Comparison of ENCODE assay signal across 10 mouse cellular contexts in the genomic region with DNA sequence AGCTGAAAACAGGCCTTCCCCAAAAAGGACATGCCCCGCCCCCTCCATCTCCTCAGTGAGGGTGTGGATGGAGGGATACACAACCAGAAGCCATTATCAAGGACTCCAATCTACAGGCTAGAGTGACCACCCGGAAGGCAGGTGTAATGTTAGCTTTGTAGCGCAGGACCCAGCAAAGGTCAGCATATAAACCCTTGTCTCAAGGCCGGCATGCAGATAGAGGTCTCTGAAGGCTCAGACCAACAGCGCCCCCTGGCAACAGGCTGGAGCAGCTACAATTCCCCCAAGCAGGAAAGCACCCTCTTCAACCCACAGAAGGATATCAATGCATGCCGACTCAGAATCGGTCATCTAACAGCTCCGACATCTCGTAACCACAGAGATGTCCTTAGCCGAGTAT.
DNase-seq lines count a peak whose midpoint lies in the region; ATAC-seq and TF ChIP-seq lines count a peak whose summit lies in the region.
"Had no signal": no experiment of that assay in that cellular context is flagged by ENCODE, and none has a peak within 500 bp of the region (broad histone marks: within the 10 kb centered on the region; RNA-seq: fewer than 3 reads in every experiment).

No protein-coding gene starts in this region.

- no peak overlapping the region for H3K4me2 ChIP-seq in midbrain, embryonic 11.5 days
- H3K4me2 ChIP-seq in midbrain, embryonic 15.5 days = no peak overlapping the region
- H3K4me2 ChIP-seq: heart, embryonic 13.5 days had no signal

- no peak overlapping the region for H3K27ac ChIP-seq in midbrain, embryonic 11.5 days (ENCODE audit: low read depth, low read length)
- H3K27ac ChIP-seq in midbrain, embryonic 15.5 days = no peak overlapping the region
- H3K27ac ChIP-seq in cerebellum, adult 2 months (ENCODE audit: insufficient read depth, low read length) = no peak overlapping the region
- H3K27ac ChIP-seq in spleen, adult 2 months (ENCODE audit: insufficient read depth, low read length) = no peak overlapping the region
- H3K27ac ChIP-seq: heart, embryonic 13.5 days had no signal

- TF ChIP-seq CTCF in cerebellum, adult 2 months (IDR thresholded peaks at IDR 0.05; ENCODE audit: borderline replicate concordance, insufficient read depth, low read depth, low read length) = peak; percentile 57
- peak; percentile 68 for TF ChIP-seq CTCF in lung, adult 2 months (IDR thresholded peaks at IDR 0.05; ENCODE audit: insufficient read depth, low read length)
- peak; percentile 49; the same call in 1 of the 2 replicates for TF ChIP-seq CTCF in spleen, adult 2 months (IDR thresholded peaks at IDR 0.05; ENCODE audit: extremely low read depth, insufficient read depth, insufficient read length, insufficient replicate concordance)

- no peak for TF ChIP-seq POLR2A in cerebellum, adult 2 months (IDR thresholded peaks at IDR 0.05; ENCODE audit: borderline replicate concordance, insufficient read depth, low read length)
- TF ChIP-seq POLR2A in lung, adult 2 months (IDR thresholded peaks at IDR 0.05; ENCODE audit: borderline replicate concordance, extremely low read depth, low read depth, low read length) = no peak
- no peak for TF ChIP-seq POLR2A in spleen, adult 2 months (IDR thresholded peaks at IDR 0.05; ENCODE audit: low read depth, low read length)

- no peak for ATAC-seq in midbrain, embryonic 11.5 days (ENCODE audit: low FRiP score)
- ATAC-seq in midbrain, embryonic 15.5 days (replicated peaks) = no peak
- no peak for ATAC-seq in monocyte, adult 5-6 weeks (replicated peaks; ENCODE audit: insufficient number of reproducible peaks, low FRiP score, low TSS enrichment, poor library complexity, severe bottlenecking)

- no peak overlapping the region for H3K4me3 ChIP-seq in midbrain, embryonic 11.5 days (ENCODE audit: low read depth, low read length)
- H3K4me3 ChIP-seq in midbrain, embryonic 15.5 days = no peak overlapping the region
- no peak overlapping the region for H3K4me3 ChIP-seq in cerebellum, adult 2 months (replicated peaks; ENCODE audit: insufficient read depth, low read depth, low read length)
- no peak overlapping the region for H3K4me3 ChIP-seq in lung, adult 2 months (replicated peaks; ENCODE audit: extremely low read depth, low read depth, low read length)
- H3K4me3 ChIP-seq in spleen, adult 2 months (ENCODE audit: extremely low read depth, insufficient read depth, insufficient read length) = no peak overlapping the region
- H3K4me3 ChIP-seq: heart, embryonic 13.5 days; myocyte had no signal

- H3K27me3 ChIP-seq in midbrain, embryonic 11.5 days (ENCODE audit: control insufficient read depth, insufficient read depth, low read length) = no peaks in the 10 kb centered on the region
- no peaks in the 10 kb centered on the region for H3K27me3 ChIP-seq in midbrain, embryonic 15.5 days (replicated peaks)
- no peaks in the 10 kb centered on the region for H3K27me3 ChIP-seq in cerebellum, adult 2 months (ENCODE audit: control insufficient read depth, insufficient read depth, low read length)
- no peaks in the 10 kb centered on the region for H3K27me3 ChIP-seq in spleen, adult 2 months (ENCODE audit: control insufficient read depth, insufficient read depth, low read length)
- H3K27me3 ChIP-seq: heart, embryonic 13.5 days had no signal

- peaks cover 3% of the 10 kb centered on the region; the same call in 1 of the 2 replicates for H3K4me1 ChIP-seq in midbrain, embryonic 11.5 days (ENCODE audit: control insufficient read depth, insufficient read depth, low read length)
- H3K4me1 ChIP-seq in midbrain, embryonic 15.5 days = peaks cover 18% of the 10 kb centered on the region
- peaks cover 12% of the 10 kb centered on the region for H3K4me1 ChIP-seq in cerebellum, adult 2 months (ENCODE audit: control insufficient read depth, insufficient read depth, low read length)
- no peaks in the 10 kb centered on the region for H3K4me1 ChIP-seq in lung, adult 2 months (ENCODE audit: control insufficient read depth, insufficient read depth, low read length)
- H3K4me1 ChIP-seq in spleen, adult 2 months (ENCODE audit: control insufficient read depth, insufficient read depth, insufficient read length) = no peaks in the 10 kb centered on the region

- DNase-seq in midbrain, embryonic 11.5 days (ENCODE audit: low spot score, missing footprints) = peak; percentile 91
- peak; percentile 13 for DNase-seq in T-cell, adult 2 months (ENCODE audit: low spot score)
- peak; percentile 39 to 46 for DNase-seq in cerebellum, adult 2 months
- peak; percentile 54 to 83 for DNase-seq in heart, postnatal 10 days
- peak; percentile 41 for DNase-seq in lung, adult 2 months
- DNase-seq in spleen, adult 2 months (ENCODE audit: low read depth in 1 of 2, low spot score in 2 of 2) = peak; percentile 4 to 15

- no peaks in the 10 kb centered on the region for H3K9me3 ChIP-seq in midbrain, embryonic 11.5 days (ENCODE audit: control insufficient read depth, low read length)
- H3K9me3 ChIP-seq in midbrain, embryonic 15.5 days = no peaks in the 10 kb centered on the region
- H3K9me3 ChIP-seq: heart, embryonic 13.5 days had no signal

- 70% methylated on average over 10 of the region's 10 CpGs for WGBS in midbrain, embryonic 11.5 days
- WGBS in midbrain, embryonic 15.5 days = 72% methylated on average over 10 of the region's 10 CpGs
- WGBS in cerebellum, adult 2 months = 72% methylated on average over 10 of the region's 10 CpGs
- WGBS in lung, adult 2 months = 63% methylated on average over 10 of the region's 10 CpGs
- WGBS in spleen, adult 2 months = 73% methylated on average over 10 of the region's 10 CpGs

- H3K36me3 ChIP-seq in midbrain, embryonic 11.5 days (ENCODE audit: control insufficient read depth, insufficient read depth, low read length) = no peaks in the 10 kb centered on the region
- no peaks in the 10 kb centered on the region for H3K36me3 ChIP-seq in midbrain, embryonic 15.5 days (replicated peaks)
- H3K36me3 ChIP-seq in spleen, adult 2 months (ENCODE audit: control insufficient read depth, insufficient read depth, low read length) = peaks cover 19% of the 10 kb centered on the region

- H3K9ac ChIP-seq in midbrain, embryonic 11.5 days (ENCODE audit: low read length) = no peak overlapping the region
- no peak overlapping the region for H3K9ac ChIP-seq in midbrain, embryonic 15.5 days
- H3K9ac ChIP-seq: heart, embryonic 13.5 days had no signal

- intact Hi-C loops in heart, postnatal 10 days (cut with DNase I) = no loop called here

Comparison
In these comparisons a context has a peak if more than half of its experiments do, and no peak if none do; other contexts are left out.
1. DNase-seq: peak in every context shown above with its lines; median percentile 91 in midbrain, embryonic 11.5 days; 68 in heart, postnatal 10 days; 42 in cerebellum, adult 2 months; 41 in lung, adult 2 months; 13 in T-cell, adult 2 months; 10 in spleen, adult 2 months.